Mouse (Mus musculus) erythroblast, embryonic 14.5 days (primary cell): ENCODE data around the gene Entpd4b.
"Not testable (repeated sequence)": the region's sequence is repeated elsewhere in the genome, so short reads cannot be mapped to it uniquely, and the experiment has no call there.

Experiments
- GATA1 ChIP-seq: IDR thresholded peaks from 2 replicates; pipeline ENCODE4 v1.6.1; 2012; ENCODE audit warnings: low read length, inconsistent platforms, mixed read lengths
- TAL1 ChIP-seq: IDR thresholded peaks from 3 replicates; pipeline ENCODE4 v1.6.1; 2012; ENCODE audit warnings: low read length, inconsistent platforms, mixed read lengths

DNA sequence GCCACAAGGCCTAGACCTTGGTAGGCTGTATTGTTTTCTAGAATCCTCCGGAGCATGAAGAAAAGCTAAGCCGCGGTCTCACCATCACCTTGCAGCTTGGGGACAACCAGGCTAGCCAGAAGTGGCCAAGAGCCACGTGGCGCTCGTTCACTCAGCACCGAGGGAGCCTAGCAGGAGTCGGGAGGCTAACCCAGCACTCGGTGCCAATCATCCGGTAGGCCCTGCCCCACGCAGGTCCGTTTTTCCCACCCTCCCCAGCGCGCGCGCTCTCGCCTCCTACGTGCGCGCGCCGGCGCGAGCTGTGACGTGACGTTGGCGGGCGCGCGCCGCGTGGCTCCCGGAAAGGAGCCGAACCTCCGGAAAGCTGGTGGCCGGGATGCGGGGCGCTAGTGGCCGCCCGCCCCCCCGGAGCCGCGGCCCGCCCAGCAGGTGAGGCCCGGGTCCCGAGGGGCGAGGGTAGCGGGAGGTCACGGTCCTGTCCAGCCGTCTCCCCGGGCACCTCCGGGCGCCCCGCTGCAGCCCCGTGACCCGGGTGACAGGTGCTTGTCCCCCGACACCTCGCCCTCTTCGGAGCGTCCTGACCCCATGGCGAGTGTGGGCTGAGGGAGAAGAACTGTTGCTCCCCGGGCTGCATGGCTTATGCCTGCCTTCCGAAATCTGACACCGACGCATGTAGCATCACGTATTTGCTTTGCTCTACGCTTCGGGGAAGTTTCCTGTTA is at the start of gene Entpd4b:
- not testable (repeated sequence) for TF ChIP-seq GATA1, TAL1
